32 mouse cellular contexts compared by ENCODE assay signal in genomic region chr14:122029851-122030250, GRCm38 (mm10). TPM values are rescaled to one million over a fixed set of nuclear protein-coding genes. Genes with fewer than 3 reads are reported as not detected.
DNase-seq lines count a peak whose midpoint lies in the region; ATAC-seq and TF ChIP-seq lines count a peak whose summit lies in the region.
"Had no signal": no experiment of that assay in that cellular context is flagged by ENCODE, and none has a peak within 500 bp of the region (broad histone marks: within the 10 kb centered on the region; RNA-seq: fewer than 3 reads in every experiment).

No protein-coding gene starts in this region.

- H3K9me3 ChIP-seq in kidney, embryonic 14.5 days (ENCODE audit: control insufficient read depth, low read length) = no peaks in the 10 kb centered on the region
- H3K9me3 ChIP-seq: forebrain, embryonic 10.5 days; forebrain, embryonic 13.5 days; heart, embryonic 15.5 days; hindbrain, embryonic 10.5 days; hindbrain, embryonic 13.5 days had no signal

- ATAC-seq in kidney, embryonic 14.5 days (ENCODE audit: low FRiP score, low TSS enrichment) = no peak
- ATAC-seq: forebrain, embryonic 13.5 days; forebrain, embryonic 16.5 days; hindbrain, embryonic 16.5 days had no signal

- no peak overlapping the region for H3K27ac ChIP-seq in kidney, adult 2 months (ENCODE audit: insufficient read depth, low read depth, low read length)
- H3K27ac ChIP-seq in kidney, embryonic 14.5 days (ENCODE audit: low read depth, low read length) = no peak overlapping the region
- peak overlapping the region; percentile 91 for H3K27ac ChIP-seq in spleen, adult 2 months (ENCODE audit: insufficient read depth, low read length)
- H3K27ac ChIP-seq: forebrain, embryonic 10.5 days; forebrain, embryonic 13.5 days; heart, embryonic 15.5 days; hindbrain, embryonic 10.5 days; hindbrain, embryonic 13.5 days had no signal

- no peak for TF ChIP-seq CTCF in kidney, adult 2 months (conservative IDR thresholded peaks at IDR 0.05; ENCODE audit: insufficient read depth, insufficient read length, low read depth, low read length)
- TF ChIP-seq CTCF in spleen, adult 2 months (IDR thresholded peaks at IDR 0.05; ENCODE audit: extremely low read depth, insufficient read depth, insufficient read length, insufficient replicate concordance) = no peak

- H3K36me3 ChIP-seq in kidney, adult 2 months (ENCODE audit: control insufficient read depth, insufficient read depth, low read length) = no peaks in the 10 kb centered on the region
- H3K36me3 ChIP-seq in kidney, embryonic 14.5 days (ENCODE audit: control insufficient read depth, insufficient read depth, low read length) = no peaks in the 10 kb centered on the region
- no peaks in the 10 kb centered on the region for H3K36me3 ChIP-seq in spleen, adult 2 months (ENCODE audit: control insufficient read depth, insufficient read depth, low read length)
- no peaks in the 10 kb centered on the region for H3K36me3 ChIP-seq in splenic B cell, adult 2 months (ENCODE audit: control insufficient read depth, insufficient read depth, low read length, poor library complexity, severe bottlenecking)
- H3K36me3 ChIP-seq: forebrain, embryonic 10.5 days; heart, embryonic 12.5 days; heart, embryonic 15.5 days; hindbrain, embryonic 10.5 days; hindbrain, embryonic 13.5 days had no signal

- WGBS in kidney, adult 2 months = 66% methylated on average over 4 of the region's 4 CpGs
- WGBS in kidney, embryonic 14.5 days = 75% methylated on average over 4 of the region's 4 CpGs
- WGBS in spleen, adult 2 months = 36% methylated on average over 4 of the region's 4 CpGs

- H3K4me1 ChIP-seq in kidney, adult 2 months (ENCODE audit: control insufficient read depth, insufficient read depth, low read length) = peaks cover 9% of the 10 kb centered on the region; the same call in 1 of the 2 replicates
- no peaks in the 10 kb centered on the region for H3K4me1 ChIP-seq in kidney, embryonic 14.5 days (ENCODE audit: control insufficient read depth, insufficient read depth, low read length)
- peaks cover 35% of the 10 kb centered on the region for H3K4me1 ChIP-seq in spleen, adult 2 months (ENCODE audit: control insufficient read depth, insufficient read depth, insufficient read length)
- H3K4me1 ChIP-seq: forebrain, embryonic 10.5 days; forebrain, embryonic 13.5 days; hindbrain, embryonic 10.5 days; hindbrain, embryonic 13.5 days had no signal

- TF ChIP-seq POLR2A in kidney, adult 2 months (IDR thresholded peaks at IDR 0.05; ENCODE audit: low read depth, low read length) = no peak
- no peak for TF ChIP-seq POLR2A in spleen, adult 2 months (IDR thresholded peaks at IDR 0.05; ENCODE audit: low read depth, low read length)

- H3K4me3 ChIP-seq in kidney, adult 2 months (ENCODE audit: insufficient read depth, low read depth, low read length) = no peak overlapping the region
- H3K4me3 ChIP-seq in kidney, embryonic 14.5 days (ENCODE audit: low read length) = no peak overlapping the region
- H3K4me3 ChIP-seq in spleen, adult 2 months (ENCODE audit: extremely low read depth, insufficient read depth, insufficient read length) = no peak overlapping the region
- H3K4me3 ChIP-seq: forebrain, embryonic 10.5 days; forebrain, embryonic 13.5 days; heart, embryonic 12.5 days; heart, embryonic 15.5 days; hindbrain, embryonic 10.5 days; hindbrain, embryonic 13.5 days had no signal

- DNase-seq in kidney, adult 2 months = peak; percentile 9
- no peak for DNase-seq in spleen, adult 2 months (ENCODE audit: low read depth in 1 of 2, low spot score in 2 of 2)
- no peak for DNase-seq in spleen, postnatal 14 days (ENCODE audit: low spot score in 2 of 2)
- DNase-seq in B cell, adult 2 months = peak; percentile 44 to 45
- DNase-seq in splenic B cell, adult 2 months (ENCODE audit: low read depth, low spot score) = peak; percentile 66
- no peak for DNase-seq in gastrocnemius, adult 8-10 months (ENCODE audit: low spot score in 2 of 2)
- DNase-seq: adrenal gland, adult 2 months; adrenal gland, postnatal 14 days; cerebellum, adult 11-12 months; cerebellum, adult 8-10 months; cerebellum, postnatal 10 days; cerebellum, postnatal 36 days; embryo, embryonic 11 days; gastrocnemius, postnatal 14 days; heart, postnatal 10 days; heart, postnatal 36 days had no signal

- H3K27me3 ChIP-seq in kidney, adult 2 months (replicated peaks; ENCODE audit: control insufficient read depth, insufficient read depth, low read length) = no peaks in the 10 kb centered on the region
- no peaks in the 10 kb centered on the region for H3K27me3 ChIP-seq in kidney, embryonic 14.5 days (ENCODE audit: control insufficient read depth, insufficient read depth, low read length)
- no peaks in the 10 kb centered on the region for H3K27me3 ChIP-seq in spleen, adult 2 months (ENCODE audit: control insufficient read depth, insufficient read depth, low read length)
- no peaks in the 10 kb centered on the region for H3K27me3 ChIP-seq in splenic B cell, adult 2 months (ENCODE audit: control insufficient read depth, insufficient read depth, low read length, poor library complexity, severe bottlenecking)
- H3K27me3 ChIP-seq: forebrain, embryonic 13.5 days; heart, embryonic 12.5 days; heart, embryonic 15.5 days; hindbrain, embryonic 13.5 days had no signal

- H3K4me2 ChIP-seq in kidney, embryonic 14.5 days (replicated peaks; ENCODE audit: low read depth, low read length) = no peak overlapping the region
- H3K4me2 ChIP-seq: forebrain, embryonic 13.5 days; heart, embryonic 12.5 days; heart, embryonic 15.5 days; hindbrain, embryonic 13.5 days had no signal

- no peak overlapping the region for H3K9ac ChIP-seq in kidney, embryonic 14.5 days (ENCODE audit: low read depth, low read length)
- H3K9ac ChIP-seq: forebrain, embryonic 13.5 days; heart, embryonic 12.5 days; heart, embryonic 15.5 days; hindbrain, embryonic 13.5 days had no signal

RNA-seq across cellular contexts. Expression of gene Timm8a2, which starts 4.6 kb away (rescaled TPM):
- polyA plus RNA-seq in kidney, adult 2 months (2012; rRNA removed) = 0.18 TPM in 1 of 2 replicates, not detected in the other
- not detected in 2 replicates for polyA plus RNA-seq in kidney, embryonic 14.5 days (2014; fragmentation: Nextera tagmentation; extraction: Ambion mirVana)
- polyA plus RNA-seq in spleen, adult 2 months (2012; rRNA removed) = 0.20 and 0.23 TPM in 2 replicates
- total RNA-seq in gastrocnemius, adult 8-10 months (2022) = not detected
- total RNA-seq: adrenal gland, adult 2 months; adrenal gland, postnatal 14 days; adrenal gland, postnatal 4 days; gastrocnemius, adult 18-20 months; gastrocnemius, postnatal 14 days; heart, adult 18-20 months; heart, postnatal 10 days; heart, postnatal 36 days; MEL had no signal
- polyA plus RNA-seq: adrenal gland, adult 2 months; embryonic facial prominence, embryonic 11.5 days; embryonic facial prominence, embryonic 14.5 days; forebrain, embryonic 10.5 days; forebrain, embryonic 13.5 days; forebrain, embryonic 16.5 days; gonadal fat pad, adult 2 months; heart, embryonic 12.5 days; heart, embryonic 15.5 days; hindbrain, embryonic 10.5 days; hindbrain, embryonic 13.5 days; hindbrain, embryonic 16.5 days had no signal

Comparison
In these comparisons a context has a peak if more than half of its experiments do, and no peak if none do; other contexts are left out.
1. DNase-seq: peak in kidney, adult 2 months (single experiment), B cell, adult 2 months (2 of 2) and splenic B cell, adult 2 months (single experiment); none in spleen, adult 2 months (0 of 2), spleen, postnatal 14 days (0 of 2) and gastrocnemius, adult 8-10 months (0 of 2).